Mouse (Mus musculus): ENCODE measurements around the gene Asic1. TPM values are rescaled to one million over a fixed set of nuclear protein-coding genes. Genes with fewer than 3 reads are reported as not detected.

Gene Asic1
- polyA plus RNA-seq, 1 experiment, result 2.0 TPM

DNA sequence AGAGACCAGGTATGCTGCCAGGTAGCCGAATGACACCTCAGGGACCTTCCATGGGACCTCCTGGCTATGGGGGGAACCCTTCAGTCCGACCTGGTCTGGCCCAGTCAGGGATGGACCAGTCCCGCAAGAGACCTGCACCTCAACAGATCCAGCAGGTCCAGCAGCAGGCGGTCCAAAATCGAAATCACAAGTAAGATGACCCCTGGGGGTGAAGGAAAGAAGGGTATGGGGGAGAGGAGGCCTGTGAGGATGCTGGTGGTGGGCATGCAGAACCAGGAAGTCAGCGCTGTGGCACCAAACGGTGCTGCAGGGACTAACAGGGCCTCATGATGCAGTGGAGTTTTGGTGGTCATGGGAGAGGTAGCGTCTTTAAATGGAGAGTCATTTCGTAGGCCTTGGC, 32.9 kb downstream of the Asic1 start:
- Histone ChIP-seq H3K27me3 (ENCODE audit: control insufficient read depth, insufficient read depth, insufficient read length) (no peaks in the 10 kb centered on the region), H3K36me3 (ENCODE audit: control insufficient read depth, insufficient read depth) (peaks cover 13% of the 10 kb centered on the region), H3K4me2 (ENCODE audit: low read depth) (peak overlapping the region; percentile 100), H3K4me3 (peak overlapping the region; percentile 53), H3K79me2 (ENCODE audit: control insufficient read depth, insufficient read depth) (peaks cover 22% of the 10 kb centered on the region), H3ac (ENCODE audit: control insufficient read depth, insufficient read length) (no peak overlapping the region)
- TF ChIP-seq REST (IDR thresholded peaks at IDR 0.05; ENCODE audit: insufficient read depth, insufficient read length), result no peak
- peak; percentile 17 for TF ChIP-seq POLR2A (IDR thresholded peaks at IDR 0.05; ENCODE audit: insufficient read length, low read depth)

DNA sequence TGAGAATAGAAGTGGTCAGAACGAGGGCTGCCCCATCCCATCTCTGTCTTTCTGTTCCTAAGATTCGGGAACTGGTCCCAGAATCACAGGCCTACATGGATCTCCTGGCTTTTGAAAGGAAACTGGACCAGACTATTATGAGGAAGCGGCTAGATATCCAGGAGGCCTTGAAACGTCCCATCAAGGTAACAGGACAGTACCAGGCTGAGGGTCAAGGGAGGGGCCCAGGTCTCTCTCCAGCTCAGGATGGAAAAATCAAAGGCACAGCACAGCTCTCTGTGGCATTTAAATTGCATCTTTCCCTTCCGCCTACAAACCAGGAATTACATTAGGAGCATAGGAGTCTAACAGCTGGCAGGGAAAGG, 33.5 kb downstream of the Asic1 start:
- Histone ChIP-seq H3K79me2 (ENCODE audit: control insufficient read depth, insufficient read depth) (peaks cover 22% of the 10 kb centered on the region), H3K4me3 (peak overlapping the region; percentile 53), H3ac (ENCODE audit: control insufficient read depth, insufficient read length) (no peak overlapping the region)

GRCm38 (mm10) chr15:99704041-99704681, 34.0 kb downstream of the Asic1 start:
- peak overlapping the region; percentile 39 for H3K4me2 ChIP-seq (ENCODE audit: low read depth)
- H3K4me3 ChIP-seq, result no peak overlapping the region

More for the DNA sequence above, 33.5 kb downstream of the Asic1 start:
- TF ChIP-seq MYOD1 (IDR thresholded peaks at IDR 0.05; ENCODE audit: control insufficient read depth in 1 of 3, insufficient read length in 2 of 3, low read depth in 2 of 3), result no peak
- TF ChIP-seq CEBPB (IDR thresholded peaks at IDR 0.05; ENCODE audit: insufficient read depth, poor library complexity, severe bottlenecking), result no peak
- TF ChIP-seq REST (IDR thresholded peaks at IDR 0.05; ENCODE audit: insufficient read depth, insufficient read length), result no peak
- peaks cover 15% of the 10 kb centered on the region for H3K36me3 ChIP-seq (ENCODE audit: control insufficient read depth, insufficient read depth)
- no peaks in the 10 kb centered on the region for H3K27me3 ChIP-seq (ENCODE audit: control insufficient read depth, insufficient read depth, insufficient read length)
- H3K4me2 ChIP-seq (ENCODE audit: low read depth), result peak overlapping the region; percentile 100

DNA sequence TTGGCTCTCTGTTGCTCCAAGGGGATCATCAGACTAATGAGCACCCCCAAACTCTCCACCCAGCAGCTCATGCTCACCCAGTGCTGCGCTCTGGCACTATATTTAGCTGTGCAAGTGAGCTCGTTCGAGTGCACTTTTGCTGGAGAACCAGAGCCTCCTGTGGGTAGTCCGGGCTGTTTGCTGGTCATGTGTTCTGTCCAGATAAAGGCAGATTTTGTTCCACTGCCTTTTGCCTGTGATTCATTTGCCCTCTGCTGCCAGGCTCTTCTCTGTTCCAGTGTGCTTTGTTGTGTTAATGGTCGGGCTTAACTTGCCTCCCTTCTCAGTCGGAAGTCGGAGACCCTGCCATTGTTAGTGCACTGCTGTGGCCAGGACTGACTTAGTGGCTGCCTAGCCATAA, 34.7 kb downstream of the Asic1 start:
- Histone ChIP-seq H3K36me3 (ENCODE audit: control insufficient read depth, insufficient read depth) (peaks cover 28% of the 10 kb centered on the region), H3K27me3 (ENCODE audit: control insufficient read depth, insufficient read depth, insufficient read length) (no peaks in the 10 kb centered on the region), H3K79me2 (ENCODE audit: control insufficient read depth, insufficient read depth) (peaks cover 22% of the 10 kb centered on the region), H3K4me3 (no peak overlapping the region), H3K4me2 (ENCODE audit: low read depth) (peak overlapping the region; percentile 39), H3ac (ENCODE audit: control insufficient read depth, insufficient read length) (no peak overlapping the region)
- TF ChIP-seq TCF12 (IDR thresholded peaks at IDR 0.05; ENCODE audit: insufficient read depth, poor library complexity, severe bottlenecking) (no peak), MAX (IDR thresholded peaks at IDR 0.05; ENCODE audit: low read depth) (no peak), CEBPB (IDR thresholded peaks at IDR 0.05; ENCODE audit: insufficient read depth, poor library complexity, severe bottlenecking) (no peak), POLR2A (IDR thresholded peaks at IDR 0.05; ENCODE audit: insufficient read length, low read depth) (peak; percentile 9), POLR2AphosphoS2 (IDR thresholded peaks at IDR 0.05; ENCODE audit: insufficient read length, low read depth) (no peak), SRF (IDR thresholded peaks at IDR 0.05; ENCODE audit: control insufficient read depth, insufficient read length, low read depth) (no peak), E2F4 (IDR thresholded peaks at IDR 0.05; ENCODE audit: insufficient read depth) (no peak), MYOG (IDR thresholded peaks at IDR 0.05; ENCODE audit: control insufficient read depth in 1 of 3, insufficient read depth in 1 of 3, insufficient read length in 2 of 3, low read depth in 2 of 3) (no peak), MYOD1 (IDR thresholded peaks at IDR 0.05; ENCODE audit: control insufficient read depth in 1 of 3, insufficient read length in 2 of 3, low read depth in 2 of 3) (no peak), USF1 (IDR thresholded peaks at IDR 0.05; ENCODE audit: low read depth) (peak; percentile 24), TCF3 (IDR thresholded peaks at IDR 0.05; ENCODE audit: insufficient read length, low read depth) (no peak), REST (IDR thresholded peaks at IDR 0.05; ENCODE audit: insufficient read depth, insufficient read length) (no peak)

More at GRCm38 (mm10) chr15:99704041-99704681, 34.0 kb downstream of the Asic1 start:
- Histone ChIP-seq H3K79me2 (ENCODE audit: control insufficient read depth, insufficient read depth) (peaks cover 22% of the 10 kb centered on the region), H3ac (ENCODE audit: control insufficient read depth, insufficient read length) (no peak overlapping the region), H3K36me3 (ENCODE audit: control insufficient read depth, insufficient read depth) (peaks cover 21% of the 10 kb centered on the region), H3K27me3 (ENCODE audit: control insufficient read depth, insufficient read depth, insufficient read length) (no peaks in the 10 kb centered on the region)
- TF ChIP-seq MYOG (IDR thresholded peaks at IDR 0.05; ENCODE audit: control insufficient read depth in 1 of 3, insufficient read depth in 1 of 3, insufficient read length in 2 of 3, low read depth in 2 of 3), result no peak
- no peak for TF ChIP-seq MYOD1 (IDR thresholded peaks at IDR 0.05; ENCODE audit: control insufficient read depth in 1 of 3, insufficient read length in 2 of 3, low read depth in 2 of 3)
- TF ChIP-seq SRF (IDR thresholded peaks at IDR 0.05; ENCODE audit: control insufficient read depth, insufficient read length, low read depth), result no peak

DNA sequence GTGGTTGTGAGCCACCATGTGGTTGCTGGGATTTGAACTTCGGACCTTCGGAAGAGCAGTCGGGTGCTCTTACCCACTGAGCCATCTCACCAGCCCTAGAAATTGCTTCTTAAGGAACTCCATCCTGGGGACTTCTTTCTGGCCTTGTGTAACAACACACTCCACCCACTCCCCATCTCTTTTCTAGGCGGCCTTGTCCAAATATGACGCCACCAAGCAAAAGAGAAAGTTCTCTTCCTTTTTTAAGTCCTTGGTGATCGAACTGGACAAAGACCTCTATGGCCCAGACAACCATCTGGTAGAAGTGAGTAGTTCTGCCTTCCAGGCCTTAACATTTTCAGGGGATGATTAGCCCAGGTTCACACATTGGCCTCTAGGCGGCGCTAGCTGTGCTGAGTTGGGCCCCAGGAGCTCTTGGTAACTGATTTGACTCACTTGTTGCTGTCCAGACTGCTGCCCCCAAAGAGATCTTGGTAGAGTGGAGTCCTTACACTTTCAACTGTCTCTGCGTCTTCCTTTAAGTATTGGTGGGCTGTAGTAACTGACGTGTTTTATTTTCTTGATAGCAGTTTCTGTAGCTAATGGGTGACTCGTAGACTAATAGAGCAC, 35.4 kb downstream of the Asic1 start, which contains the start of gene Gm17349:
TSS of gene Gm17349 (minus strand) at position 51 of the 609 bp plus-strand sequence.
- Histone ChIP-seq H3K36me3 (ENCODE audit: control insufficient read depth, insufficient read depth) (peaks cover 34% of the 10 kb centered on the region), H3K4me3 (no peak within 1 kb of the TSS), H3K79me2 (ENCODE audit: control insufficient read depth, insufficient read depth) (peaks cover 22% of the 10 kb centered on the region), H3K27me3 (ENCODE audit: control insufficient read depth, insufficient read depth, insufficient read length) (no peaks in the 10 kb centered on the region), H3K4me2 (ENCODE audit: low read depth) (peak within 1 kb of the TSS; percentile 39), H3ac (ENCODE audit: control insufficient read depth, insufficient read length) (no peak within 1 kb of the TSS)
- TF ChIP-seq USF1 (IDR thresholded peaks at IDR 0.05; ENCODE audit: low read depth) (no peak), POLR2A (IDR thresholded peaks at IDR 0.05; ENCODE audit: insufficient read length, low read depth) (no peak), E2F4 (IDR thresholded peaks at IDR 0.05; ENCODE audit: insufficient read depth) (no peak), MYOG (IDR thresholded peaks at IDR 0.05; ENCODE audit: control insufficient read depth in 1 of 3, insufficient read depth in 1 of 3, insufficient read length in 2 of 3, low read depth in 2 of 3) (no peak), CEBPB (IDR thresholded peaks at IDR 0.05; ENCODE audit: insufficient read depth, poor library complexity, severe bottlenecking) (no peak)

Data from myocyte (in vitro differentiated cells).